Mouse (Mus musculus): ENCODE results near the gene Gamt.

- TF ChIP-seq CTCF (IDR thresholded peaks at IDR 0.05; ENCODE audit: insufficient read depth, low read length) (no peak), POLR2A (IDR thresholded peaks at IDR 0.05; ENCODE audit: borderline replicate concordance, extremely low read depth, low read depth, low read length) (0 out of 2 replicates have a peak, but pooled peaks have one; percentile 2)
Measured at GRCm38 (mm10) chr10:80226416-80227165, 34.2 kb downstream of the Gamt start, which contains the start of gene Mum1.
